Mouse (Mus musculus) urinary bladder, postnatal 4 days (tissue): Measurements from ENCODE around the gene Ick.
"Not testable (repeated sequence)": the region's sequence is repeated elsewhere in the genome, so short reads cannot be mapped to it uniquely, and the experiment has no call there.

ENCODE experiments used
- DNase-seq, 2 experiments: peaks; one replicate each; pipeline ENCODE4 v3.0.0; 2021 to 2022; ENCODE audit warnings: low spot score in 2 of 2

Gene Ick

DNA sequence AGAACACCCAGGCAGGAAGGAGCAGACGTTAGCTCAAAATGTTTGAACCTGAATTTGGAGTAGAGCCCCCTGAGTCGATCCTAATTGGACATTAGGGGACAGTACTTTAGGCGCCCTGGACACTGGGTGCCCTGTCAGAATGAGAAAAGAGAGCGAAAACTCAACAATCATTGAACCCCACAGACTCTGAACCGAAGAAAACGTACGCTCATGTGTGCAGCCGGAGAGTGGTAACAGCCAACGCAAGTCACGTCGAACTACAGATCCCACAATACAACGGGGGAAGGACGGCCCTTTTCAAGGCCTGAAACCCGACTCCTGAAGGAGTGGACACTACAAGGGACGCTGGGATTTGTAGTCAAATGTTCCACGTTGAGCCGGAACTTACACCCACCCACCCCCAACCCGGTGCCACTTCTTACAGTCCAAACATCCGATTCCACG lies at the start of gene Ick, which contains the start of gene Fbxo9:
Gene Ick (plus strand): TSS at position 397 of the 444 bp plus-strand sequence.
Gene Fbxo9 (minus strand): TSS at position 270 of the 444 bp plus-strand sequence.
- DNase-seq, result peak; percentile 78 to 79

DNA sequence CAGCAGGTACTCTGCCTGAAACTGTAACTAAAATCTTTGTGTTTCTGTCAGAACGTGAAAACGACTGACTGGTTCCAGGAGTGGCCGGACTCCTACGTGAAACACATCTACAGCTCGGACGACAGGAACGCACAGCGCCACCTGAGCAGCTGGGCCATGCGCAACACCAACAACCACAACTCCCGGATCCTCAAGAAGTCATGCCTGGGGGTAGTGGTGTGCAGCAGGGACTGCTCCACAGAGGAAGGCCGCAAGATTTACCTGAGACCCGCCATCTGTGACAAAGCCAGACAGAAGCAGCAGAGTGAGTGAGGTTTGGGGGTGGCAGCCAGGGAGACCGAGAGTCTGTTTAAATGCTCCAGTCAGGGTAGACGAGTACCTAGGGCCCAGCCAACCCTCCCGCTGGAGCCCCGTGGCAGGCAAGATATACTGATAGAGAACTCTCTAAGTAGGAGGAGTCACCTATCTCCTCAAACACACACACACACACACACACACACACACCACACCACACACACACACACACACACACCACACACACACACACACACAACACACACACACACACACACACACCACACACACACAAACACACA lies 49.4 kb upstream of the Ick start:
- DNase-seq, result no peak

DNA sequence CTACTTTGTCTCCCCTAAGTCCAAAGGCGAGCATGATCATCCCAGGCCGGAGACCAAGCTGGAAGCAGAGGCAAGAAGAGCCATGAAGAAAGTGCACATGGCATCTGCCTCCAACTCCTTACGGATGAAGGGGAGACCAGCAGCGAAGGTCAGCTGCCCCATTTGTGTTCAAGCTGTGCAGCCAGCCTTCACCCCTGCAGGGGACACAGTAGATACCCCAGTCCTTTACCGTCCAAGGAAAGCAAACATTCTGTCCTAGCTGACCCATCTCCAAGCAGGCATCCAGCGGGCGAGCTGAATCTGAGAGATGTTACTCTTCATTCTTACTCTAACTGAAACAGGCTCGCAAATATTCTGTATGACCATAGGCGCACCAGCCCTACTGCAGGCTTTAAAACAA lies 46.6 kb upstream of the Ick start:
- no peak for DNase-seq

DNA sequence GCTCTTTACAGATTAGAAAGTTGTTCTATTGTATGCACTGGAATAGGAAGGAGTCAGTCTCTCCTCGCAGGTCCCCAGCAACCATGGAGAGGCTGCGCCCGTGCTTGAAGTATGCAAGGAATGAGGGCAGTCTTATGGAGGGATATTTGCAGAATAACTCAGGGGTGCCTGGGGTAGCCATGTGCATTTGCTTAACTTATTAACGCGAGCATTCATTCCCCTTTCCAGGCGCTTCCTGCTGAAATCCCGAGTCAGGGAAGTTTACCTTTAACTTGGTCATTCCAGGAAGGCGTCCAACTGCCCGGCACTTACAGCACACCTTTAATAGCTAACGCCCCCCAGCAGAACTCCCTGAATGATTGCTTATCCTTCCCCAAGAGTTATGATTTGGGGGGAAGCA lies 44.9 kb upstream of the Ick start:
- no peak for DNase-seq

DNA sequence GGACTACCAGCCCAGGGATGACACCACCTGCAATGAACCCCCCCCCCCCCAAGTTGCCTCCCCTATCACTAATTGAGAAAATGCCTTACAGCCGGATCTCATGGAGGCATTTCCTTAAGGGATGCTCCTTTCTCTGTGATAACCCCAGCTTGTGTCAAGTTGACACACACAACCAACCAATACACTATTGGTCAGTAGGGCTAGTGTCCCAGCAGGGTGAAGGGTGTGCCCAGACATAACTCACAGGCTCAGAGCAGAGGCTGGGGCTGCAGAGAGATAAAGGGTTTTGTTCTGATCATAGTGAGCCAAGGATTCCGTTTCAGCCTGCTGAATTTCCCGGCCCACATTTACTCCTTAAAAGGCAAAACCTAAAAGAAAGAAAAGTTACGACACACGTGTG lies 38.5 kb upstream of the Ick start:
- no peak for DNase-seq

DNA sequence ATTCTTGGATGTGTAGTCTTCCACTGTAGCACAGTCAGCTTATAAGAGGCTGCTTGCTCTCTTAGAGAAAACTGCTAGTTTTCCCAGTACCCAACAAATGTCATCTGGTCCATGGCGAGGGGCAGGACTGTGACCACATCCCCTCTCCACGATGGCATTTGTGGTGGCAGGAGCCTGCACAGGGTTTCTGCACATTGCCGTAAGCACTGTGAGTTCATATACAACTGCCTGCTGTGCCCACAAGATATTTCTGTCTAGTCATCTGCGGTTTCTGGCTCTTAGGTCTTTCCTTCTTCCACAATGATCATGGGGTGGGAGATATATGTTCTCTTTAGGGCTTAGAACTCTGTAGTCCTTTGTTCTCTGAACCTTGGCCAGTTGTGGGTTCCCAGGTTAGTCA lies 37.4 kb upstream of the Ick start:
- no peak for DNase-seq

DNA sequence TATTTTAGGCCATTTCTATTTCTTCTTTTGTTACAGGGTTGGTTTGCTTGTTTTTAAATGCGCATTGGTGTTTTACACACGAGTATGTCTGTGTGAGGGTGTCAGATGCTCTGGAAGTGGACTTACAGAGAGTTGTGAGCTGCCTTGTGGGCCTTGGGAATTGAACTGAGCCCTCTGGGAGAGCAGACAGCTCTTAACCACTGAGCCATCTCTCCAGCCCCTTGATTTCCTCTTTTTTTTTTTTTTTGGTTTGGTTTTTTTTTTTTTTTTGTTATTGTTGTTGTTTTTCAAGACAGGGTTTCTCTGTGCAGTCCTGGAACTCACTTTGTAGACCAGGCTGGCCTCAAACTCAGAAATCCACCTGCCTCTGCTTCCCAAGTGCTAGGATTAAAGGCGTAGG lies 35.7 kb upstream of the Ick start:
- not testable (repeated sequence) for DNase-seq

DNA sequence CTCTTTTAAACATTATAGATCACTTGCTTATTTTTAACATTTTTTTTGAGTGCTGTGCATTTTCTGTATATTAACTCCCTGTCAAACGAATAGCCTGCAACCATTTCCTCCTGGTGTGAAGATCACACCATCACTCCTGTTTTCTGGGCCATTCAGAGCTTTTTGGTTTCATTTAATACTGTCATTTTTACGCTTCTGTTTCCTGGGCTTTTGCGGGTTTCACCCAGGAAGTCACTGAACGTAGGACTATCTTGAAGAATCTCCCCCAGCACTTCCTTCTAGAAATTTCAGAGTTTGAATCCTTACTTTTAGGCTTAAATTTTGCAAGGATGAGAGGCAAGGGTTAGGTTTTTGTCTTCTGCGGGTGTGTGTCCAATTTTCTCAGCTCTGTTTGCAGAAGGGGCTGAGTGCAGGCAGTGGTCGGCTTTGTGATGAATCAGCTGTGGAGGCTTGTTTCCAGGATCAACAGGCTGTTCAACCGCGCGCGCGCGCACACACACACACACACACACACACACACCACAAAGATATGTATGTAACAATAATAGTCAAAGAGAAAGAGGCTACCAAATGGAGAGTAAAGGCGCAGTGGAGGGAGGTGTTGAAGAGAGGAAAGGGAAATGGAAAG lies 35.2 kb upstream of the Ick start:
- no peak for DNase-seq

DNA sequence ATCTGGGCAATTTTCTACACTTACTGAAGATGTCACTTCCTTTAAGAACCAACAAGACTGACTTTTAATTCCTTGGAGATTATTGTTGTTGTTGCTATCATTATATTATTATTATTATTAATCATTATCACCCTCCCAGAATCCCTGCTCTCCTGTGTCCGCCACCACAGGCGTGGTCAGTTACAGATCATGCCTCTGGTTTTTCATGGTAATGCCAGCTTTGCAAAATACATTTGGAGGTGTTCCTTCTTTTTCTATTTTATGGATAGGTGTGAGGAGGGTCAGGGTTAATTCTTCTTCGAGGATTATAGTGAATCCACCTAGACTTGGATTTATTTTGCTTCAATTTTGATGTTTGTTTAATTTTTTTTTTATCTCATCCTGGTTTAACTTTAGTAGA lies 33.7 kb upstream of the Ick start:
- DNase-seq, result no peak

DNA sequence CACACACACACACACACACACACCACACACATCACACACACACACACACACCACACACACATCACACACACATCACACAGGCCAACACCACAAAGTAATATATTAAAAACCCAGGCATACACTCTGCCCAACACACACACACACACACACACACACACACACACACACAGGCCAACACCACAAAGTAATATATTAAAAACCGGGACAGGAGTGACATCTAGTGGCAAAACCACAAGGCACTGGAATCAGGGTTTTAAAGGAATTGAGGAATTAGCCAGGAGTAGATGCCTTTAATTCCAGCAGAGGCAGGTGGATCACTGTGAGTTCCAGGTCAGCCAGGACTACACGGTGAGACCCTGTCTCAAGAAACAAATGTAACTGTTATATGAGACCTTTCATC lies 30.8 kb upstream of the Ick start:
- DNase-seq, result no peak

DNA sequence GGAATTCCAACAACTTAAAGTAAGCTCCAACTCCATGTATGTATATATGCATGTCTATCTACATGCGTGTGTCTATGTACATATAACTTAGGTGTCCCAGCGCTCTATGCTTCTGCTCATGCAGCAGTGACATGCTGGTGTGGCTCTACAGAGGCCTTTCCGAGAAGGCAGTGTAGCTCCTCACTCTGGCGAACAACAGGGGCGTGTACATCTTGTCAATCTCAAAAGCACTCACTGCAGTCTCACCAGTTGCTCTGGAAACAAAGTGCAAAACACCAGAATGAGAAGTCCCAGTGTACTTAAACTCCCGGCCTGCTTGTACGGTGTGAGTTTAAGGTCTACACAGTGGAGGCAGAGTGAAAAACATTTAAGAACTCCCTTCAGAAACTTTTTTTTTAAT lies 27.2 kb upstream of the Ick start:
- DNase-seq, result no peak

DNA sequence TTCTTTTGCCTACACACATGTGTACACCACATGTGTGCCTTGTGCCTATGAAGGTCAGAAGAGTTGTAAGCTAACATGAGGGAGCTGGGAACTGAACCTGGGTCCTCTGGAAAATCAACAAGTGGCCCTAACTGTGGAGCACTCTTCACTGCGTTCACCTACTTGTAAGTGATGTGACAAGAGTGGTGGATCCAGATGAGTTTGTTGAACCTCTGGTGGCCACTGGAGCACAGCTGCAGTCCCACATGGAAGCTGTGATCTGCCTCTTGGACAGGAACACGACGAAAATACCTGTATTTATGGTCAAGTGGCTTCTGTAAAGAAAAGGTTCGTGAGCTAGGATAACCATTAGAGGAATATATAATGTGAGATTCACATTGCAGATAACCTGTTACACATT lies 24.7 kb upstream of the Ick start:
- no peak for DNase-seq

DNA sequence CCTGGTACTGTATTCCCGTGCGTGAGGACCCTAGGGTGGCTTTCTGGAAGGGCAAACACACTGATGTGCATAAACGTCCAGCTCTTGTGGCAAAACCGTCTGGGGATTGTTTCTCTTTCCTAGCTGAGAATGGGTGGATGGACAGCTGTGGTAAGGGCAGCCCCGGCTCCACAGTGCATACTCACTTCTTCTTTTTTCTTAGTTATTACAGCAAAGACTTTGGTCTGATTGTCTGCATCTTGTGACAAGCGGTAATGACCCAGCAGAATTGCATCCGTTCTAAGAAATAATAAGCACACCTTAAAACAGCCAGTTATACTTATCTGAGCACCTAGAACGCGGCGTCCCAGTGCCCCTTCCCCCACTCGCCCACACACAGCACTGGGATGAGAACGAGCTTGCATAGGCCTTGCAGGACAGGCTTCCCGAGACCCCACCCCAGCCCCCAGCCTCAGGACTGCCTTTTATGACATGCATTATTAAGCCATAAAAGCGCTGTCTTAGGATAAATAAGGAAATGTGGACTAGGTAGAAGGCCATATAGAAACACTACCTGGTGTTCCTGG lies 23.2 kb upstream of the Ick start:
- DNase-seq, result no peak

DNA sequence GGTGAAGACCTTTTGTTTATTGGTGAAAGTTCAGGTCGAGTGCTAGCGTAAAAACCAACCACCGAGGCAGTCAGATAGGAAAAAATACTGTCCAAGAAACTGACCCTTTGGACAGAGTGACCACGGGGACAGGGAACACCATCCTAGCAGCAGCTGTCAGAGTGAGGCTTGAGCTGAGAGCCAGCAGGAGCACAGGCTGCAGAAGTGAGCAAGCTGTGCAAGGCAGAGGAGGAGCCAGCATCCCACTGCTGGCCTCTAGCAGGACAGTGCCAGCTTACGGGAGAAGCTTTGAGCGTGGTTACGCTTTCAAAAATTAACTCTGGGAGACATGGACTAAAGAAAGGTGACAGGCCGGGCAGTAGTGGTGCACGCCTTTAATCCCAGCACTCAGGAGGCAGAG lies 21.2 kb upstream of the Ick start:
- DNase-seq, result no peak

DNA sequence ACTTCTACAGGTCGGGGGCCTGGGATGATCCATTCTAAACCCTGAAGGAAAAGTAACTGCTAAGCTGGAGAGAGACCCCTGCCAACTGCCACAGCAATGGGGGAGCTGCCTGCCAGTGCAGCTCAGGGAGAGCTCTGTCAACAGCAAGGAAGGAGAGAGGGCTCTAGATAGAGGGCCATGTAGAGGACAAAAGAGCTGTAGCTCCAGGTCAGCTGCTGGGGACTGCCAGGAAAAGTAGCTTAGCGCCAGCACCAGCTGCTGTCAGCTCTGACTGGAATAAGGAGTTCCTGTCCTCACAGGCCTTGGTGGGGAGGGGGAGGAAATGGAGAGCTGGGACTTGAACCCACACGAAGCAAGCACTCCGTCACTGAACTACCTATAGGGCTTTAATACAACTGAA lies 20.5 kb upstream of the Ick start:
- no peak for DNase-seq

DNA sequence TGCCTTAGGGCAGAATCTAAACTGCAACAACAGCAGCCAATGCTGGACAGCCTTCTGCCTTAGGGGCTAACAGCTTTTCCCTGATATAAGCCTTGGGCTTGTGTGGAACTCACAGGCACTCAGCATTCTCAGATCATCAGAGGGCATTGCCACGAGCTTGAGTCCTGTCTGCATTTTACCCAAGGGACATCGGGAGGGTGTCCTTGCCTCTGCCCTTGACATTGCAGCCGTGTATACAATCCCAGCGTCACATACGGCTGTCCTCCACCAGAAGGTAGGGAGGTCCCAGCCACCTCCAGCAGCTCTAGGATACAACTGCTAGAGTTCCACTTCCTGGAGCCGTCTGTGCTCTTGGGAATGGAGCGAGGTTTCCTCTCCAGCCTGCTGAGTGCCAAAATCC lies 20.0 kb upstream of the Ick start:
- no peak for DNase-seq

DNA sequence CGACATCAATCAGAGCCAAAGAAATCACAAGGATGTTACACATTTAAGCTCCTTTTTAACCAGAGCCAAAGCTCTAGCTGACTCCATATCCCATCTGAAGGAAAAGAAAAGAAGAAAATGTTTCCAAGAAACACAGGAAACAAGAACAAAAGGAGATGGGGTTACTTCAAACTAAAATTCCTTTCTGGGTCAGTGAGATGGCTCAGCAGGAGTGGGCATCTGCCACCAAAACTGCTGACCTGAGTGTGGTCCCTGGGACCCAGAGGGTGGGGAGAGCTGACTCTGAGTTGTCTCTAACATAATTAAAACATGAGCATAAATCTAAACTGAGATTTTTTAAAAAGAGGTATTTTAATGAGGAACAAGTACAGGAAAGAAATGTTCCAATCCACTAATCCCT lies 19.1 kb upstream of the Ick start:
- DNase-seq, result no peak

DNA sequence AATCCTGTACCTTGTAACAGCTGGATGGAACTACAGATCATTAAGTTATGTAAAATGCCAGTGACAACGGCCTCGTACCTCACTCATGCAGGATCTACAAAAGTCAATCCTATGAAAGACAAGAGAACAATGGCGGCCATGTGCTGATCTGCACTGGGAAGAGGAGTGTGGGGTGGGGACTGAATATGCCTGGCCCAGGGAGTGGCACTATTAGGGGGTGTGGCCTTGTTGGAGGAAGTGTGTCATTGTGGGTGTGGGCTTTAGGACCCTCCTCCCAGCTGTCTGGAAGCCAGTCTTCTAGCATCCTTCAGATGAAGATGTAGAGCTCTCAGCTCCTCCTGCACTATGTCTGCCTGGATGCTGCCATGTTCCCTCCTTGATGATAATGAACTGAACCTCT lies 18.4 kb upstream of the Ick start:
- DNase-seq, result no peak

DNA sequence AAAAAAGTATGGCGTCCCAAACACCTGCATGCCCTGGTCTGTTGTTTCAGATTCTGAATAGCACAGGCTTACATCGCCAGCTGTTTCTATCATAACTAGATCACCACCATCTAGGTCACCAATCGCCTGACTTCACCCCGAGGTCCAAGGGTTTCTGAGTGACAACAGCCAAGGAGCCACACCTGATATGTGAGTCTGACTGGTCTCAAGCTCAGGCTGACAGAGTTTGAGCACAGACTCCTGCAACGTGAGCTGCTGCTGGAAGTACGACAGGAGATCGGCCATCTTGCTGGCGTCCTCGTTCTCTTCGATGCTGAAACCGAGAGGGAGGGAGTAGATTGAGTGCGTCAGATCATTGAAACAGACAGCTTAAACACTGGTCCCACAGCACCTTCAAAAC lies 13.3 kb upstream of the Ick start:
- no peak for DNase-seq

DNA sequence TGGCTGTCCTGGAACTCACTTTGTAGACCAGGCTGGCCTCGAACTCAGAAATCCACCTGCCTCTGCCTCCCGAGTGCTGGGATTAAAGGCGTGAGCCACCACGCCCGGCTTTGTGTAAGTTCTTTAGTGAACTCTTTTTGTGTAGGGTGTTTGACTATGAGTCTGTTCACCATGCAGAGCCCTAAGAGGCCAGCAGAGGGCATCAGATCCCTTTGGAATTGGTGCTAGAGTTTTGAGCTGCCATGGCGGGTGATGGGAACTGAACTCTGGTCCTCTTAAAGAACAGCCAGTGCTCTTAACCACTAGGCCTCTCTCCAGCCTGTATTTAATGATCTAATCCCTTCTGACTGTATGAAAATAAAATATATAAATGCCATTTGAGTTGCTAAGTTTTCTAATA lies 12.6 kb upstream of the Ick start:
- DNase-seq, result no peak

DNA sequence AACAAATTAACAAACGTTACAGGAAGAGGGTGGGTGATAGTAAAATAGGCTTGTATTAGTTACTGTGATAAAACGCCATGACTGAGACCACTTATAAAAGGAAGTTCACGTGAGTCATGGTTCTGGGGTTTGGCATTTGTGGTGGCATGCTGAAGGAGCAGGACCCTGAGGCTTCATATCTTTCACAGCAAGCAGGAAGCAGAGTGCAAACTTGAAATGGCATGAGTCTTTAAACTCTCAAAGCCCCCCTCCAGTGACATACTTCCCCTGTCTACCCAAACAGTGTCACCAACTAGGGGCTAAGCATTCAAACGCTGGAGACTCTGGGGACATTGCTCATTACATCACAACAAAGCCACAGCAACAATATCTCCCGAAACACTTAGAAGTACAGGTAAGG lies 8.0 kb upstream of the Ick start:
- DNase-seq, result no peak

DNA sequence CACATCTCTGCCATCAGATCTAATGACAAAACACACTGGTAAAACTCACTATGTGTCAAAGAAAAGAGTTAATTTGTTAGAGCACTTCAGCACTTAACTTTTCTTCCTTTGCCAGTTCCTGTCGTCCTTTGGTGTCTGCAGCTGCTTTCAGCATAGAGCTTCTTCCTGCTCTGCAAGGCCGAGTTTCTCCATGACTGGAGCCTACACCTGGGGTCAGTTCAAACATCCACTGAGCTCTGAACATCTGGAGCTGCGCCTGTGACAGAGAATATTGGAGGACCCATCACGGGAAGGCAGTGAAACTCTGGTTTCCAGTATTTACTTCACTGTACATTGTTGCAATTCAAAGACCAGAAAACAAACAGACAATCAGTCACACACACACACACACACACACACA lies 7.6 kb upstream of the Ick start:
- DNase-seq, result no peak

DNA sequence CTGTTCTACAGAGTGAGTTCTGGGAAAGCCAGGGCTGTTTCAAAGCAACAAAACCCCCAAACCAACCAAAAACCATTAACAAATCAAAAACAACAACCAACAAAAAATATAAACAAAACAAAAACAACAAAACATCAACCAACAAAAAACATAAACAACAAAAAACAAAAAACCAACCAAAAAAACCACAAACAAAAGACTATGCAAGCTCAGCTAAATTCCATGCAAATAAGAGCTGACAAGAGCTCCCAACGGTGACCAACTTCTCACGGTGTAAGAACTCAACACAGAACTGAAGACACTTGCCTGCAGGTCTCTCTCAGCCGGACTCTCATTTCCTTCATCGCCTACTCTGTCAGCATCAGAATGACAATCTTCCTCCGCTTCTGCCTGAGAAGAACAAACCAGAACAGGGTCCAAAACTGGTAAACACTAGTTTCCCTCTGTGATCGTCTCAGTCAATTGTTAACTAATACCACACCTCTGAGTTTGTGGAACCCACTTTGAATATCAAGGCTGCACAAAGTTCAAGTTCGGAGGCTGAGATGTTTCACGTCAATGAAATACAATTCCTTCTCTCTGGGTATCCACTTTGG lies 4.9 kb upstream of the Ick start:
- DNase-seq, result no peak
